Mouse (Mus musculus) T-helper 2 cell (primary cell): Measurements from ENCODE around the gene Rflna.

ENCODE experiments used
- in situ Hi-C: fragments of 300-600 bp; cut with MboI, MseI; formaldehyde crosslinking; loops from one replicate; pipeline ENCODE4 v1.15.1; 2025; ENCODE audit warnings: high pct_unique_total_duplicates

The Rflna gene

GRCm38 (mm10) chr5:125002969-125003872 lies at the start of gene Rflna:
Gene Rflna, plus strand, starts transcription at chr5:125003221.
- in situ Hi-C loops: no loop called here

- in situ Hi-C loops: no loop called here
These were observed 48.4 kb upstream of the Rflna start for GRCm38 (mm10) chr5:124954404-124955305.

DNA sequence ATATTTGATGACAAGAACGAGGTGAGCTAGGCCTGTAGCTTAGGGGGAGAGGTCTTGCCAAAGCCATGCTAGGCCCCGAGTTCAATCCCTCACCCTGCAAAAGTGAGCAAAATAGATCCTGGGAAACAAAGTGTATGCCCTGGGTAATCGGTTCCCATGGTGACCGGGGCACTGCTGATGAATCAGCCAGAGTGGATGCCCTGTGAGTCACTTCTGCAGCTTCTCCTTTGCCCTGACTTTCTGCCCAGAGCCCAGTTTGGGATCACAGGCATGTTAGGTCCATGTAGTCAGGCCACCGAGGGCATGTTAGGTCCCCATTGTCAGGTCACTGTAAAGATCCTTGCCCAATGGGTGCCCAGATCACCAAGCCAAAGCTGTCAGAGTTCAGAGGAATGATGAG lies 45.5 kb upstream of the Rflna start:
- in situ Hi-C loops: no loop called here

- in situ Hi-C loops: no loop called here
These were observed 43.9 kb upstream of the Rflna start for GRCm38 (mm10) chr5:124959099-124959498.

GRCm38 (mm10) chr5:124960131-124960901 lies 42.7 kb upstream of the Rflna start:
- in situ Hi-C loops: no loop called here

DNA sequence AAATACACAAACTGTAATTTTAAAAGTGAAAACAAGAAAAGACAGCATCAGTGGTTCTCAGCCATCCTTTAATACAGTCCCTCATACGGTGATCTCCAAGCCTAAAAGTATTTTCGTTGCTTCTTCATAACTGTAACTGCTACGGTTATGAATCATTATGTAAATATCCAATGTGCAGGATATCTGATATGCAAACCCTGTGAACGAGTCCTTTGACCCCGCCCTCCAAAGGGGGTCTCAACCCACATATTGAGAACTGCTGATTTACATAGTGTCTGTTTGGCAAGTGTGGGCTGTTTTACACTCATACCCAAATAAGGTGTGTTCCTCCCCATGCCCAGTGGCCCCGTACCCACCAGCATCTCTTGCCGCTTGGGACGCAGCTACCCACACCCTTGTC lies 41.6 kb upstream of the Rflna start:
- in situ Hi-C loops: no loop called here

DNA sequence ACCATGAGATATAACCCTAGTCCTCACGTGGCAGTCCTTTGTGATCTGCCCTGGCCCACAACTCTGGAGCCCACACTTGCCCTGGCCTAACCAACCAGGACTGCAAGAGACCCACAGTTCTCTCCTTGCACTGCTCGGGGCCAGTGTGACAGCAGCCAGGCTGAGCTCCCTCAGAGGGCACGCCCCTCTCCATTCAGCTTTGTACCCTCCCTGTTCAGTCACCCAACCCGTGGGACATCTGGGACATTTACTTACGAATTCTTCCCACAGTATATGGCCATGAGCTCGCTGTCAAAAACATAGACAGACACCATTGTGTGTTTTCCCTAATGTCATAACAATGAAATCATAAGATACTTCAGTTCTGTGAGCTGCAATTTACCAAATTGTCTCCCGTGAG lies 40.3 kb upstream of the Rflna start:
- in situ Hi-C loops: no loop called here

GRCm38 (mm10) chr5:124963806-124964672 lies 39.0 kb upstream of the Rflna start:
- in situ Hi-C loops: no loop called here

- in situ Hi-C loops: no loop called here
These were observed 36.2 kb upstream of the Rflna start for GRCm38 (mm10) chr5:124966622-124967332.

- in situ Hi-C loops: no loop called here
These were observed 33.2 kb upstream of the Rflna start for GRCm38 (mm10) chr5:124969790-124970189.

- in situ Hi-C loops: no loop called here
These were observed 16.8 kb upstream of the Rflna start for GRCm38 (mm10) chr5:124986222-124986621.

DNA sequence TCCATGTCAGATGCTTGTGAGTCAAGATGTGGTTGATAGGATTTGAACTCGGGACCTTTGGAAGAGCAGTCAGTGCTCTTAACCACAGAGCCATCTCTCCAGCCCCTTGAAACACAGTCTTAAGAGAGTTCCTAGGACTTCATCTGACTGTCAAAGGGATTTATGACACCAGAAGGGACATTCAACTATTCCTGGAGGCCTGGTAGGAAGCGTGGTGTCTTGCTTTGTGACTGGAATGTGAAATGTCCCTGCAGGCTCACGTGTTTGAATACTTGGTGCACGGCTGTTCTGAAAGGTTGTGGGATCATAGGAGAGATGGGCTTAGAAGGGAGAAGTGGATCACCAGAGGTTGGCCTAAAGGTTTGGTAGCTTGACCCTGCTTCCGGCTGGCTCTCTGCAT lies 16.4 kb upstream of the Rflna start:
- in situ Hi-C loops: no loop called here

DNA sequence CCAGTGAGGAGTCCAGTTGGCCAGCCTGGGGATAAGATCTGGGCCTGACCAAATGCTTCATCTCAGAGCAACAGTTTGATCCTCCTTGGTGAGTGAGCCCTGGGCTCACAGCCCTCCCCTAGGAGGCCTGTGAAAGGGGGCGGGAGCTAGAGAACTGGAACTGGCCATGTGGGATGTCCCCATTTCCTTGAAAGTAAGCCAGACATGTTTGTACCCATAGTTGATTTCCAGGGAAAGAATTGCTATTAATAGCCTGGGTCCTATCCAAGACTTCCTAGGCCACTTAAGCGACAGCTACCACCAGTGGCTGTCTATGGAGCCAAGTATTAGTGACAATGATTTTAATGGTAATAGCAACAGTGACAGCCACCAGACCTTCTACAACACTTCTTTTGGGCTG lies 13.3 kb upstream of the Rflna start:
- in situ Hi-C loops: no loop called here

- in situ Hi-C loops: no loop called here
These were observed 10.7 kb upstream of the Rflna start for GRCm38 (mm10) chr5:124992323-124992722.

- in situ Hi-C loops: no loop called here
These were observed 10.1 kb upstream of the Rflna start for GRCm38 (mm10) chr5:124992891-124993290.

DNA sequence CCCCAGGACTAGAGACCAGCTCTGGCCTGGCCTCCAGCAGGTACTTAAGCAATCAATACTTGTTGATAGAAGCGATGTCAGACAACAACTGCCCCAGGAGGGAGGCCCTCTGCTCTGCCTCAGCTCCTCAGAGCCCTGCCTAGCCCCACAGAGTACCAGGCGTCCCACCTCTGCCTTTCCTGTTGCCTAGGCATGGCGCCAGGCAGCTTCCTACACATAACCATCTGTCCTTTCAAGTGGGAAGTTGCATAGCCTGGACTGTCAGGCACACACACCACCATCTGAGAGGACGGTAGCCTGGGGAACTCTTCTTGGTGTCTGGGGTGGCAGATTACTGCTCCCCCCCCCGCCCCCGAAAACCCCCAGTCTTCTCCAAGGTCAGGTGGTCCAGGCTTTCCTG lies 6.2 kb upstream of the Rflna start:
- in situ Hi-C loops: no loop called here

GRCm38 (mm10) chr5:124997913-124998312 lies 5.1 kb upstream of the Rflna start:
- in situ Hi-C loops: no loop called here

DNA sequence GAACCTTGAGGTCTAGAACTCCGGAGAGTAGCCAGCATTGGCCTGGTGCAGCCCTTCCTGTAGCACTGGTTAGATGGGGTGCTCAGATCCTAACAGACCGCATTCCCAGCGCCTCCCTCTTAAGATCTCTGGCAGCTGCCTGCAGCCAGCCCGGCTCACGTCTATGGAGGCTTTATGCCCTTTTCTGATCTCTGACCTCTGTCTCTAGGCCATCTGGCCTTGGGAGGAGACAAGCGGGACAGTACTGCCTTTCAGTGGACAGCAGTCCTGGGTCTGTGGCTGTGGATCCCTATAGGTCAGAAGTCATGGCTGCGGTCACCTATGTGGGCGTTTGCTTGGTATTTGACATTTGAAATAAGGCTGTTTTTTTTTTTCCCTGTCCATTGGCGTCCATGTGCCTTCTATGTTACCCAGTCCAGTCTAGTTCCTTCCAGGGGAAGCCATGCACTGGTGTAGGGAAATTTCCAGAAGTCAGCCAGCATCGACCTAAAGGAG lies 2.2 kb upstream of the Rflna start:
- in situ Hi-C loops: no loop called here

DNA sequence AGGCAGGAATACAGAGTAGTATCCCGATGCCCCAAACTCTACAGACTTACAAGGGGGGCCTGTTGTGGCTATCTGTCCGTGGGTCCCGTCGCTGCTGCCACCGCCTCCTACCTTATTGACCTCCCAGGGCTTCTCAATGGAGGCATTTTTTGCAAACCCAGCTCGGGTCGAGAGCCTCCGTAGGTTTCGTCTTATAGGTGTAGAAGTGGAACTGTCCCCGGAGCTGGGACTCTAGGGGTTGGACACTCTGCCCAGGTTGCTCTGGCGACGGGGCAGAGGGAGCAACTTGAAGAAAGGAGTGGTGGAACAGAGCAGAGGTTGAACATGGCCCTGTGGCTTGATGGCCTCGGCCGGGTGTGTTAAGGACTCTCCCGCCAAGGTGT lies 843 bp downstream of the Rflna start:
- in situ Hi-C loops: no loop called here
